Mouse (Mus musculus) intestine, embryonic 14.5 days (tissue): Measurements from ENCODE around the gene Tmem120a. TPM values are rescaled to one million over a fixed set of nuclear protein-coding genes. Genes with fewer than 3 reads are reported as not detected.

Experiments used
- ATAC-seq: fragments of 200-750 bp; cut with Nextera tagmentation; replicated peaks from 2 replicates; pipeline ENCODE4 v1.8.0; 2017; ENCODE audit warnings: low read depth, moderate number of reproducible peaks, moderate TSS enrichment, moderate library complexity; ENCODE audit not compliant: low FRiP score, low TSS enrichment
- DNase-seq: peaks from one replicate; pipeline ENCODE4 v3.0.0-alpha.2; 2018; ENCODE audit warnings: low spot score
- H3K27ac ChIP-seq: fragments of 300-500 bp; sonication (generic); 2 replicates; pipeline ENCODE4 v1.5.1; 2014; ENCODE audit warnings: low read depth, mild to moderate bottlenecking, control low read depth
- H3K27me3 ChIP-seq: fragments of 300-500 bp; sonication (generic); replicated peaks from 2 replicates; pipeline ENCODE4 v1.6.1; 2014; ENCODE audit warnings: low read length, control low read depth; ENCODE audit not compliant: control insufficient read depth, insufficient read depth
- H3K36me3 ChIP-seq: fragments of 300-500 bp; sonication (generic); 2 replicates; pipeline ENCODE4 v1.6.1; 2014; ENCODE audit warnings: low read length, control low read depth; ENCODE audit not compliant: control insufficient read depth, insufficient read depth
- H3K4me1 ChIP-seq: fragments of 300-500 bp; sonication (generic); replicated peaks from 2 replicates; pipeline ENCODE4 v1.6.1; 2014; ENCODE audit warnings: low read length, control low read depth, mixed read lengths; ENCODE audit not compliant: control insufficient read depth, insufficient read depth
- H3K4me2 ChIP-seq: fragments of 300-500 bp; sonication (generic); 2 replicates; pipeline ENCODE4 v1.6.1; 2014; ENCODE audit warnings: low read length
- H3K4me3 ChIP-seq: fragments of 300-500 bp; sonication (generic); 2 replicates; pipeline ENCODE4 v1.5.1; 2014; ENCODE audit warnings: low read depth, low read length, control low read depth, mixed read lengths
- H3K9ac ChIP-seq: fragments of 300-500 bp; sonication (generic); 2 replicates; pipeline ENCODE4 v1.6.1; 2014; ENCODE audit warnings: mild to moderate bottlenecking, low read length
- H3K9me3 ChIP-seq: fragments of 300-500 bp; sonication (generic); 2 replicates; pipeline ENCODE4 v1.6.1; 2016; ENCODE audit warnings: low read length, control low read depth; ENCODE audit not compliant: control insufficient read depth
- WGBS: fragments of 180-500 bp; shearing (Covaris S2); extraction: QIAGEN DNeasy Blood & Tissue Kit; methylation state at CpG from one replicate; pipeline ENCODE4 v1.1.7; 2014; 5-methylcytosine and 5-hydroxymethylcytosine counted together
- polyA plus RNA-seq: library from polyadenylated mRNA; unstranded; fragments of >200 nt; fragmentation: Nextera tagmentation; extraction: Ambion mirVana; gene quantifications from 2 replicates; pipeline ENCODE4 v1.2.1, GENCODE M21; 2014

The Tmem120a gene
- polyA plus RNA-seq, 1 experiment from 2014 or later, result 40.9 TPM

DNA sequence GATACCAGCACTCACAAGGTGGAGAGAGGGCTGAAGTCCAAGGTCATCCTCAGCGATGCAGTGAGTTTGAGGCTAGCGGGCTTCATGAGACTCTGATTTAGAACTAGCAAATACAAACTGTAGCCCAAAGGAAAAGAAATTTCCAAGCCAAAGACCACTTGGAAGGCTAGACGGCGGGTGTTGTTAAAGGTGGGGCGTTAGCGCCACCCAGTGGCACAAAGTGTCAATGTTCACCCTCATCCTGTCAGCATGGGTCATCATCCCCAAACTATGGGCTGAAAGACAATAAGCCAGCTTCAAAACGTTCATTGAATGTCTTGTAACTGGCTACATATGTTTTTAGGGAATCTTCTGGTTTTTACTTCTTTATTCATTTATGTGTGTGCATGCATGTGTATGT is 19.3 kb upstream of the Tmem120a start:
- no peak overlapping the region for H3K4me2 ChIP-seq
- DNase-seq, result peak; percentile 91
- no peak overlapping the region for H3K27ac ChIP-seq
- ATAC-seq, result no peak
- H3K36me3 ChIP-seq, result no peaks in the 10 kb centered on the region
- no peaks in the 10 kb centered on the region for H3K9me3 ChIP-seq
- H3K9ac ChIP-seq, result no peak overlapping the region
- H3K4me3 ChIP-seq, result no peak overlapping the region
- WGBS, result 3% methylated on average over 7 of the region's 7 CpGs
- H3K4me1 ChIP-seq, result no peaks in the 10 kb centered on the region
- no peaks in the 10 kb centered on the region for H3K27me3 ChIP-seq

DNA sequence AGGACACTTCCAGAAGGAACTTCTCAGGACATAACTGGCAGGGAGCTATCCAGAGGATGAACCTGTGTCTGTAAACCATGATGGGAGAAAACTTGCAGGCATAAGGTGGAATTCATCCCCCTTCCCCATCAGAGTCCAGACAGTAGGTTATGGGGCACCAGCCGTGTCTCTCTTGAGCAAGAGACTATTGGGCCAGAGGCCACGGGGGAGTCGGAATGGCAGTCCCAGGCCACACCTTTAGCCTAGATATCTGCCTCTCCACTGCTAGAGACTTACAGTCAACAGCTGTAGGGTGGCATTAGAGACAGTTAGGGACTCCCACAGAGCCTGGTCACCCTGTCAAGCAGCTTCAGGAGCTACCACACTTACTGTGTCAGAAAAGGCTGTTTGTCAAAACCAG is 17.6 kb upstream of the Tmem120a start:
- DNase-seq, result no peak
- Histone ChIP-seq H3K4me1 (no peaks in the 10 kb centered on the region), H3K9me3 (no peaks in the 10 kb centered on the region), H3K36me3 (no peaks in the 10 kb centered on the region), H3K9ac (no peak overlapping the region), H3K4me3 (no peak overlapping the region), H3K4me2 (no peak overlapping the region), H3K27ac (no peak overlapping the region), H3K27me3 (no peaks in the 10 kb centered on the region)
- WGBS, result 77% methylated on average over 3 of the region's 3 CpGs
- ATAC-seq, result no peak

DNA sequence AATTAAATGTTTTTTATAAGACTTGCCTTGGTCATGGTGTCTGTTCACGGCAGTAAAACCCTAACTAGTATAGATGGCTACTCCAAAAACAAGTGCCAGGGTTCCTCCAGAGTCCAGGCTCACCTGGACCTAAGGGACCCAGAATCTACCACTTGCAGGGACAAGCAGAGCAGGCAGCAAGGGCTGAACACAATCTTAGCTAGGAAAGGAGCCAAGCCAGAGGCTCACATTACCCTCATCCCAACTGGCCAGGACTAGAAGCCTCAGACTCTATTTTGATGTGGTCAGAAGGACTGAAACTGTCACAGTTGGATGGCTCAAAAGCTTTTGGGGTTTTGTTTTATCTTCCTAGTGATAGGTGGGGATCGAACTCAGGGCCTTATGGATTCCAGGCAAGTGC is 7.3 kb upstream of the Tmem120a start:
- 71% methylated on average over 2 of the region's 2 CpGs for WGBS
- DNase-seq, result no peak
- Histone ChIP-seq H3K9me3 (0 out of 2 replicates have a peak, but pooled peaks cover 5% of the 10 kb centered on the region), H3K36me3 (no peaks in the 10 kb centered on the region), H3K4me2 (no peak overlapping the region), H3K4me1 (no peaks in the 10 kb centered on the region), H3K27ac (no peak overlapping the region), H3K4me3 (no peak overlapping the region), H3K9ac (no peak overlapping the region), H3K27me3 (no peaks in the 10 kb centered on the region)
- no peak for ATAC-seq

DNA sequence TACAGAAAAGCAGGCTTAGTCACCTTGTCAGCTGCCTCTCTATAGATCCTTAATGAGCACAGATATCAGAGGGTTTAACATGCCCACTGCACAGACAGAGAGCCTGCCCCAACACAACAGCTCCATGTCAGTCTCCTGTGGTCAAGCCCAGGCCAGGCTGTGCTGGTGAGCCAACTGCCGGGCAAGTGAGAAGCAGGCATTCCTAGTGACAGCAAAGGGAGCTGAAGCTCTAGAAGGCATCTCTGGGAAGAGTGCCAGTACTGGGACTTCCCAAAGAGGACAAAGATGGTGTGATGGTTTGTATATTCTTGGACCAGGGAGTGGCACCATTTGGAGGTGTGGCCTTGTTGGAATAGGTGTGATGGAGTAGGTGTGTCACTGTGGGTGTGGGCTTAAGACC is 6.8 kb upstream of the Tmem120a start:
- H3K4me1 ChIP-seq, result no peaks in the 10 kb centered on the region
- H3K36me3 ChIP-seq, result no peaks in the 10 kb centered on the region
- no peak overlapping the region for H3K9ac ChIP-seq
- 0 out of 2 replicates have a peak, but pooled peaks cover 5% of the 10 kb centered on the region for H3K9me3 ChIP-seq
- no peaks in the 10 kb centered on the region for H3K27me3 ChIP-seq
- no peak overlapping the region for H3K4me2 ChIP-seq
- no peak overlapping the region for H3K4me3 ChIP-seq
- no peak overlapping the region for H3K27ac ChIP-seq
- ATAC-seq (no peak), DNase-seq (no peak)
- WGBS, result 73% methylated on average over 1 of the region's 1 CpGs

DNA sequence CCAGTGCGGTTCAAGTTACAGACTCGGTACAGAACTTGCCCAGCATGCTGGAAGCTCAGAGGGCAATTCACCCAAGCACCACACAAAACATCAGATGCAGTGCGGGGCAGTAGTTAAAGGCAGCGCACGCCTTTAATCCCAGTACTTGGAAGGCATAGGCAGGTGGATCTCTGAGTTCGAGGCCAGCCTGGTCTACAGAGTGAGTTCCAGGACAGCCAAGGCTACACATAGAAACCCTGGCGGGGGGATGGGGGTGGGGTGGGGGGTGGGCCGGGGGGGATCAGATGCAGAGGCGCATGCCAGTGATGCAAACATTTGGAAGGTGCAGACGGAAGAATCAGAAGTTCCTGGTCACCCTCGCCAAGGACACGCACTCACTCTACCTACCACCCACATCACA is 494 bp upstream of the Tmem120a start:
- peaks cover 17% of the 10 kb centered on the region; the same call in 1 of the 2 replicates for H3K36me3 ChIP-seq
- peak overlapping the region; percentile 71 for H3K27ac ChIP-seq
- ATAC-seq (no peak), DNase-seq (no peak)
- peak overlapping the region; percentile 61; the same call in 1 of the 2 replicates for H3K4me3 ChIP-seq
- peak overlapping the region; percentile 61 for H3K9ac ChIP-seq
- WGBS, result 20% methylated on average over 12 of the region's 12 CpGs
- 0 out of 2 replicates have a peak, but pooled peaks cover 5% of the 10 kb centered on the region for H3K9me3 ChIP-seq
- peak overlapping the region; percentile 77 for H3K4me2 ChIP-seq
- H3K4me1 ChIP-seq, result 0 out of 2 replicates have a peak, but pooled peaks cover 8% of the 10 kb centered on the region
- no peaks in the 10 kb centered on the region for H3K27me3 ChIP-seq

DNA sequence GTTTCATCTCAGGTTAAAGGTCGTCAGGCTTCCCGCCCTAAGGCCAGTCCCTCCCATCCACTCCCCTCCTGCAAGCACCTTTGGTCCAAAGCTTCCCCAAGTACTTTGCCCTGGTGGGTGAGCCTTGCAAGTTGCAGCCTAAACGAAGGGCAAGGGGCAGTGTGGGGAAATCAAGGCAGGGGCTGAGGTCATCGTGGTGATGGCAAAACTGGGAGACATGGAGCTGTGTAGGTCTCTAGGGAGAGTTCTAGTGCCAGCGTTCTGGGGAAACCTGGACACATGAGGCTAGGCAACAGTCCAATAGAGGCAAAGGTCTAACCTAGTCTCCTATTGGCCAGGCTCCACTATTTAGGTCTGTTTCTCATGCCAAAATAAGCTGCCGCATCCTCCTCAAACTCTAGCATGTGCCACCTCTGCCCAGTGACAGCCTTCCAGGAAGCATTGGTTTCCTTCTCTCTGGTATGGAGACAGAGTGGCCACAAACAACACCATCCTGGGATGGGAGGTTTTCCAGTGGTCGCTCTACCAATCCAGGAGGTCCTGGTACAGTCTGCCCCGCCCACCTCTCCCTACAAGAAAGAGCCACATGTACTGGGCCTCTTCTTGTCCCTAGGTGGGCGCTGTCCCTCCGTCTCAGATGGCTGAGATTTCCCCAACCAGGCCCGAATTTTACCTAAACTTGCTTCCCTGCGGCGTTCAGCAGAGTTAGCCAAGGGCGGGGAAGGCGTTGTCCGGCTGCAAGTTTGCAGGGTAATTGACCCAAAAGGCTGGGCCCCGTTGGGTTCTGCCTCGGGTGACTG is 1.1 kb downstream of the Tmem120a start:
- Histone ChIP-seq H3K4me1 (0 out of 2 replicates have a peak, but pooled peaks cover 8% of the 10 kb centered on the region), H3K9me3 (0 out of 2 replicates have a peak, but pooled peaks cover 5% of the 10 kb centered on the region), H3K9ac (peak overlapping the region; percentile 61), H3K4me3 (peak overlapping the region; percentile 61), H3K27me3 (no peaks in the 10 kb centered on the region), H3K36me3 (peaks cover 17% of the 10 kb centered on the region; the same call in 1 of the 2 replicates), H3K27ac (no peak overlapping the region), H3K4me2 (peak overlapping the region; percentile 77)
- 18% methylated on average over 18 of the region's 18 CpGs for WGBS
- ATAC-seq (no peak; the same call in 1 of the 2 replicates), DNase-seq (no peak)

DNA sequence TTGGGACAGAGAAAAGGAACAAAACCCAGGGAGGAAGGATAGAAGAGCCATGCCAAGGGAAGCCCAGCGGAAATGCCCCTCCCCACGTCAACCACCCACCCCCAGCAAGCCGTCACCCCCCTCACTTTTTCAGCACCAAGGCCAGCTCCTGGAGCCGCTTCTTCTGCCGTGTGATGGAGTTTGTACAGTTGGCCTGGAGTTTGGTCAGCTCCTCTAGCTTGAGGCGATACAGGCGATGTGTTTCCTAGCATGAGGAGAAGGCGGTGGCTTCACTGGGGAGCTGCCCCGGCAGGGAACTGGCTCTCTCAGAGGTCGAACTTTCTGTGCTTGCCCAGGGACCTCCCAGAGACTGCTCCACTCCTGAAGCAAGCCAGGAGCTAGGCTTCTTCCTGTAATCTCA is 2.1 kb downstream of the Tmem120a start:
- H3K4me3 ChIP-seq, result no peak overlapping the region
- WGBS, result 55% methylated on average over 10 of the region's 10 CpGs
- no peak for ATAC-seq
- no peak overlapping the region for H3K4me2 ChIP-seq
- H3K9me3 ChIP-seq, result no peaks in the 10 kb centered on the region
- H3K4me1 ChIP-seq, result 0 out of 2 replicates have a peak, but pooled peaks cover 8% of the 10 kb centered on the region
- peaks cover 21% of the 10 kb centered on the region; the same call in 1 of the 2 replicates for H3K36me3 ChIP-seq
- H3K27ac ChIP-seq, result no peak overlapping the region
- DNase-seq, result peak; percentile 63
- H3K9ac ChIP-seq, result no peak overlapping the region
- H3K27me3 ChIP-seq, result no peaks in the 10 kb centered on the region

DNA sequence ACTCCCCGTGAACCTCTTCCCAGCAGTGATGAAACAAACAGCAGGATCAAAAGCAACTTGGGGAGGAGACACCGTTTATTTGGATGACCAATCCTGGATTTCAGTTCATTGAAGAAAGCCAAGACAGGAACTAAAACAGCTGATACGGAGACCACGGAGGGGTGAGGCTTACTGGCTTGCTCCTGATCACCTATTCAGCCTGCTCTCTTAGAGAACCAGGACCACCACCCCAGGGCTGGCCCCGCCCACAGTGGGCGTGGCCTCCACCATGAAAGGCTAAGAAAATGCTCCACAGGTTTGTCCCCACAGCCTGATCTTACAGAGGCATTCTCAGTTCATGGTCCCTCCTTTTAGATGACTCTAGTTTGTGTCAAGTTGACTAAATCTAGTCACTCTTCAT is 6.0 kb downstream of the Tmem120a start:
- H3K4me2 ChIP-seq, result no peak overlapping the region
- no peak for DNase-seq
- H3K9me3 ChIP-seq, result no peaks in the 10 kb centered on the region
- H3K27me3 ChIP-seq, result no peaks in the 10 kb centered on the region
- H3K9ac ChIP-seq, result no peak overlapping the region
- H3K4me1 ChIP-seq, result 0 out of 2 replicates have a peak, but pooled peaks cover 2% of the 10 kb centered on the region
- peaks cover 59% of the 10 kb centered on the region for H3K36me3 ChIP-seq
- no peak overlapping the region for H3K27ac ChIP-seq
- no peak overlapping the region for H3K4me3 ChIP-seq
- ATAC-seq, result no peak
- 12% methylated on average over 6 of the region's 6 CpGs for WGBS

DNA sequence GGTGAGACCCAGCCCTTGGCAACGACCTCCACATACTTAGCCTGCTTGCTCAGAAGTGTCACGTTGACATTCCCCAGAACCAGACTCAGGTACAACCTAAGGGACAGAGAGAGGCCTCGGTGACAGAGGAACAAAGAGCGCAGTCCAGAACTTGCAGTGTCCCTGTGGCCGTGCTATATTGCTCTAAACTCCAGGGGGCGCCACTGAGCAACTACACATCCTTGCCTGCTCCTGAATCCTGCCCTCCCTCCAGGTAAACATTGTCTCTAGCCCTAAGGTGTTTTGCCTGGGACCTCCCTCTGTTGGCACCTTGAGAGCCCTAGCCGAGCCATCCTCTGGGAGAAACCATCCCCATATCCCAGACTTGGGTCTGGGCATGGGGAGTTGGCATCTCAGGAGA is 7.1 kb downstream of the Tmem120a start:
- no peaks in the 10 kb centered on the region for H3K9me3 ChIP-seq
- no peak overlapping the region for H3K9ac ChIP-seq
- ATAC-seq, result no peak
- peaks cover 71% of the 10 kb centered on the region for H3K36me3 ChIP-seq
- no peaks in the 10 kb centered on the region for H3K4me1 ChIP-seq
- no peak overlapping the region for H3K4me3 ChIP-seq
- no peak overlapping the region for H3K27ac ChIP-seq
- H3K4me2 ChIP-seq, result no peak overlapping the region
- H3K27me3 ChIP-seq, result no peaks in the 10 kb centered on the region
- no peak for DNase-seq
- WGBS, result 78% methylated on average over 7 of the region's 7 CpGs
